9 mouse cellular contexts compared by ENCODE assay signal in genomic region chr17:4974736-4975135, GRCm38 (mm10). TPM values are rescaled to one million over a fixed set of nuclear protein-coding genes. Genes with fewer than 3 reads are reported as not detected.
DNase-seq lines count a peak whose midpoint lies in the region; ATAC-seq and TF ChIP-seq lines count a peak whose summit lies in the region.
"Had no signal": no experiment of that assay in that cellular context is flagged by ENCODE, and none has a peak within 500 bp of the region (broad histone marks: within the 10 kb centered on the region; RNA-seq: fewer than 3 reads in every experiment).

No protein-coding gene starts in this region.

- H3K9me3 ChIP-seq in embryonic facial prominence, embryonic 14.5 days (ENCODE audit: control insufficient read depth, low read length), result no peaks in the 10 kb centered on the region
- H3K9me3 ChIP-seq in embryonic facial prominence, embryonic 10.5 days, result no peaks in the 10 kb centered on the region
- H3K9me3 ChIP-seq in intestine, postnatal 0 days (ENCODE audit: control insufficient read depth), result no peaks in the 10 kb centered on the region
- no peaks in the 10 kb centered on the region for H3K9me3 ChIP-seq in lung, embryonic 14.5 days (ENCODE audit: low read depth, low read length)
- no peaks in the 10 kb centered on the region for H3K9me3 ChIP-seq in stomach, embryonic 15.5 days
- H3K9me3 ChIP-seq: limb, embryonic 12.5 days had no signal

- H3K9ac ChIP-seq in embryonic facial prominence, embryonic 14.5 days (ENCODE audit: low read depth, low read length), result no peak overlapping the region
- no peak overlapping the region for H3K9ac ChIP-seq in intestine, postnatal 0 days (ENCODE audit: low read depth, low read length)
- no peak overlapping the region for H3K9ac ChIP-seq in lung, embryonic 14.5 days
- H3K9ac ChIP-seq in stomach, embryonic 15.5 days, result no peak overlapping the region
- H3K9ac ChIP-seq: limb, embryonic 12.5 days had no signal

- H3K4me2 ChIP-seq in embryonic facial prominence, embryonic 14.5 days (ENCODE audit: low read depth, low read length), result no peak overlapping the region
- H3K4me2 ChIP-seq in intestine, postnatal 0 days (replicated peaks; ENCODE audit: low read depth), result no peak overlapping the region; the same call in 1 of the 2 replicates
- H3K4me2 ChIP-seq in lung, embryonic 14.5 days, result no peak overlapping the region
- no peak overlapping the region for H3K4me2 ChIP-seq in stomach, embryonic 15.5 days
- H3K4me2 ChIP-seq: limb, embryonic 12.5 days had no signal

- H3K27me3 ChIP-seq in embryonic facial prominence, embryonic 14.5 days (replicated peaks; ENCODE audit: control insufficient read depth, insufficient read depth, low read length), result no peaks in the 10 kb centered on the region
- H3K27me3 ChIP-seq in embryonic facial prominence, embryonic 10.5 days (replicated peaks; ENCODE audit: low read depth, poor library complexity, severe bottlenecking), result no peaks in the 10 kb centered on the region
- no peaks in the 10 kb centered on the region for H3K27me3 ChIP-seq in intestine, postnatal 0 days (replicated peaks; ENCODE audit: control insufficient read depth, insufficient read depth, low read length)
- H3K27me3 ChIP-seq in lung, embryonic 14.5 days (ENCODE audit: insufficient read depth, low read length), result no peaks in the 10 kb centered on the region
- no peaks in the 10 kb centered on the region for H3K27me3 ChIP-seq in stomach, embryonic 15.5 days (replicated peaks)
- H3K27me3 ChIP-seq: limb, embryonic 12.5 days had no signal

- ATAC-seq in embryonic facial prominence, embryonic 14.5 days (ENCODE audit: low read depth), result peak; percentile 87
- ATAC-seq in intestine, postnatal 0 days, result peak; percentile 94
- peak; percentile 35; the same call in 1 of the 2 replicates for ATAC-seq in lung, embryonic 14.5 days (ENCODE audit: insufficient read depth)
- peak; percentile 56; the same call in 1 of the 2 replicates for ATAC-seq in stomach, embryonic 15.5 days (ENCODE audit: insufficient read depth, low FRiP score, low read depth)

- no peaks in the 10 kb centered on the region for H3K36me3 ChIP-seq in embryonic facial prominence, embryonic 14.5 days (ENCODE audit: control insufficient read depth, insufficient read depth, low read length)
- H3K36me3 ChIP-seq in embryonic facial prominence, embryonic 10.5 days (replicated peaks), result no peaks in the 10 kb centered on the region
- no peaks in the 10 kb centered on the region for H3K36me3 ChIP-seq in intestine, postnatal 0 days (ENCODE audit: control insufficient read depth, insufficient read depth)
- H3K36me3 ChIP-seq in lung, embryonic 14.5 days (ENCODE audit: insufficient read depth), result no peaks in the 10 kb centered on the region
- no peaks in the 10 kb centered on the region for H3K36me3 ChIP-seq in stomach, embryonic 15.5 days
- H3K36me3 ChIP-seq: limb, embryonic 12.5 days had no signal

- H3K4me3 ChIP-seq in embryonic facial prominence, embryonic 14.5 days (ENCODE audit: low read depth, low read length), result no peak overlapping the region
- no peak overlapping the region for H3K4me3 ChIP-seq in embryonic facial prominence, embryonic 10.5 days
- H3K4me3 ChIP-seq in intestine, postnatal 0 days (ENCODE audit: low read depth, low read length), result no peak overlapping the region
- H3K4me3 ChIP-seq in lung, embryonic 14.5 days (ENCODE audit: low read depth, low read length), result no peak overlapping the region
- H3K4me3 ChIP-seq in stomach, embryonic 15.5 days (replicated peaks), result no peak overlapping the region
- H3K4me3 ChIP-seq: limb, embryonic 12.5 days had no signal

- 72% methylated on average over 11 of the region's 11 CpGs for WGBS in embryonic facial prominence, embryonic 14.5 days
- WGBS in embryonic facial prominence, embryonic 10.5 days, result 78% methylated on average over 11 of the region's 11 CpGs
- 52% methylated on average over 11 of the region's 11 CpGs for WGBS in intestine, postnatal 0 days
- WGBS in lung, embryonic 14.5 days, result 72% methylated on average over 11 of the region's 11 CpGs
- WGBS in stomach, embryonic 15.5 days, result 67% methylated on average over 11 of the region's 11 CpGs

- no peaks in the 10 kb centered on the region for H3K4me1 ChIP-seq in embryonic facial prominence, embryonic 14.5 days (ENCODE audit: control insufficient read depth, insufficient read depth, low read length)
- H3K4me1 ChIP-seq in embryonic facial prominence, embryonic 10.5 days, result no peaks in the 10 kb centered on the region
- no peaks in the 10 kb centered on the region for H3K4me1 ChIP-seq in intestine, postnatal 0 days (replicated peaks; ENCODE audit: control insufficient read depth, insufficient read depth, low read length)
- no peaks in the 10 kb centered on the region for H3K4me1 ChIP-seq in lung, embryonic 14.5 days (ENCODE audit: insufficient read depth)
- H3K4me1 ChIP-seq in stomach, embryonic 15.5 days, result no peaks in the 10 kb centered on the region
- H3K4me1 ChIP-seq: limb, embryonic 12.5 days had no signal

- no peak overlapping the region for H3K27ac ChIP-seq in embryonic facial prominence, embryonic 14.5 days (replicated peaks; ENCODE audit: low read depth, low read length)
- no peak overlapping the region for H3K27ac ChIP-seq in embryonic facial prominence, embryonic 10.5 days (replicated peaks)
- no peak overlapping the region for H3K27ac ChIP-seq in intestine, postnatal 0 days (ENCODE audit: low read depth, low read length)
- H3K27ac ChIP-seq in lung, embryonic 14.5 days (ENCODE audit: low read depth), result no peak overlapping the region
- no peak overlapping the region for H3K27ac ChIP-seq in stomach, embryonic 15.5 days
- H3K27ac ChIP-seq: limb, embryonic 12.5 days had no signal

- TF ChIP-seq CTCF in intestine, postnatal 0 days (IDR thresholded peaks at IDR 0.05; ENCODE audit: low read depth), result no peak
- TF ChIP-seq CTCF in lung, embryonic 14.5 days (IDR thresholded peaks at IDR 0.05; ENCODE audit: low read depth), result no peak

- DNase-seq in embryonic facial prominence, embryonic 14.5 days (ENCODE audit: low spot score), result peak; percentile 75
- no peak for DNase-seq in embryonic facial prominence, embryonic 10.5 days (ENCODE audit: low spot score)
- DNase-seq in adrenal gland, adult (ENCODE audit: inconsistent age in 2 of 2, low spot score in 1 of 2), result peak; percentile 75 to 90
- DNase-seq in fibroblast of lung, adult 2 months (ENCODE audit: low read depth), result peak; percentile 76
- DNase-seq in lung, embryonic 14.5 days, result peak; percentile 41
- DNase-seq in c-Kit-positive CD71-positive TER-119-positive erythroid progenitor cells, embryonic 14.5 days (ENCODE audit: low spot score), result no peak

RNA-seq across cellular contexts. Expression of gene Arid1b, which starts 19.4 kb away (rescaled TPM):
- 12.4 and 14.3 TPM in 2 replicates for polyA plus RNA-seq in embryonic facial prominence, embryonic 14.5 days (2014; fragmentation: Nextera tagmentation; extraction: Ambion mirVana)
- polyA plus RNA-seq in embryonic facial prominence, embryonic 10.5 days (2016; fragmentation: Nextera tagmentation; extraction: Ambion mirVana), result 12.4 and 12.7 TPM in 2 replicates
- 4.8 and 4.9 TPM in 2 replicates for polyA plus RNA-seq in intestine, postnatal 0 days (2015; fragmentation: Nextera tagmentation; extraction: Ambion mirVana)
- 17.3 and 17.4 TPM in 2 replicates for polyA plus RNA-seq in lung, embryonic 14.5 days (2014; fragmentation: Nextera tagmentation; extraction: Ambion mirVana)
- polyA plus RNA-seq in stomach, embryonic 15.5 days (2015; fragmentation: Nextera tagmentation; extraction: Ambion mirVana), result 11.2 and 11.4 TPM in 2 replicates

Comparison
In these comparisons a context has a peak if more than half of its experiments do, and no peak if none do; other contexts are left out.
1. DNase-seq: peak in embryonic facial prominence, embryonic 14.5 days (single experiment), adrenal gland, adult (2 of 2), fibroblast of lung, adult 2 months (single experiment) and lung, embryonic 14.5 days (single experiment); none in embryonic facial prominence, embryonic 10.5 days (single experiment) and c-Kit-positive CD71-positive TER-119-positive erythroid progenitor cells, embryonic 14.5 days (single experiment).
2. ATAC-seq: peak in every context shown above with its lines; median percentile 94 in intestine, postnatal 0 days; 87 in embryonic facial prominence, embryonic 14.5 days; 56 in stomach, embryonic 15.5 days; 35 in lung, embryonic 14.5 days.